Mouse (Mus musculus) c-Kit-negative CD71-positive TER-119-positive erythroid progenitor cells, embryonic 14.5 days (primary cell): ENCODE measurements around the gene Pla2g2d.
"Not testable (repeated sequence)": the region's sequence is repeated elsewhere in the genome, so short reads cannot be mapped to it uniquely, and the experiment has no call there.

Experiments
- DNase-seq: peaks from one replicate; pipeline ENCODE4 v3.0.0-alpha.2; 2013; ENCODE audit warnings: low read depth, low spot score

The Pla2g2d gene

DNA sequence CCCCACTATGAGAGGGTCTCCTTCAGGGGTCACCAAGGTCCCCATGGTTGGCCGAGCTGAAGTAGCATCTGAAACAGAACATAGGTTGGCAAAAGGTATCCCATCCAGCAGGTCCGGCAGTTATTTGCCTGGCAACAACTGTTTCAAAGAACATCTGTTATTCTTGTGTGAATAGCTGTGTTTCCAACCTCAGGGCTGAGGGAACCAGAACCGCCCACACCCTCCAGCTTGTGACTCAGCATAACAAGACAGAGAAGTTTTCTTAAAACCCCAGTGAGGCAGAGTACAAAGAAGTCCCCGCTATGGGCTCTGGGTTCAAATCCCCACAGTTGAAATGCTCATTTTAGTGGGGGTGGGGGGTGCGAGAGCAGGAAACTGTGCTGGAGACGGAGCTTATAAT is 6.6 kb downstream of the Pla2g2d start:
- no peak for DNase-seq

GRCm38 (mm10) chr4:138785721-138786120 is 10.2 kb downstream of the Pla2g2d start:
- DNase-seq: no peak

DNA sequence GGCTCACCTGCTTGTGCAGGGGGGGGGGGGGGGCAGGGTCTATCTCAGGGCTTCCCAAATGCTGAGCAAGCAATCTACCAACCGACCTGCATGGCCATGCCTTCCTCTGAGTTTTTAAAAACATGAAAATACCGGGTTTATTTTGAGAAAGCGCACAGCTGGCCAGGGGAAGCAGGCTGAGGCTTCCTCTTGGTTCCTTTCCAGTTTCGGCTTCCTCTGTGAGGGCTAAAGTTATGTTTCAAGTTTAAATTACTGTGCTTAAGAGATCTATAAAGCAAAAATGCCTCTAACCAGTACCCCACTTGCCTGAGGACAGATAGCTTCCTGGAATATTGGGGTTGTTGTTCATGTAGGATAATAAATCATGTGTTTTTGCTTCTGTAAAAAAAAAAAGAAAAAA is 10.6 kb downstream of the Pla2g2d start:
- DNase-seq: no peak

- DNase-seq: no peak
These were observed 12.8 kb downstream of the Pla2g2d start for GRCm38 (mm10) chr4:138788381-138788780.

DNA sequence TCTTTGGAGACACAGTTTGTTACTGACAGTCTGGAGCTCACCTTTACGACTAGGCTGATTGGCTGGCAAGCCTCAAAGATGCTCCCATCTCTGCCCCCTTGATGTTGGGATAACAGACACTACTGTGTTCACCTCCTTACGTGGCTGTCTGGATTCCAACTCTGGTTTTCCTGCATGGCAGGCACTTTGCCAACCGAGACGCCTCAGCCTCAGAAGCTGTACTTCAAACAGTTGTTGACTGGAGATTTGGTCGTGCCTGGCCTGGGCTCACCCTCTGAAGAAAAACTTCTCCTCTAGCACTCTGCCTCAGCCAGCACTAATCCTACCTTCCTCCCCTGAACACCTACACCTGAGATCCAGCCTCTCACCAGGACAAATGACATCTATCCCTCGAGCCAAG is 15.9 kb downstream of the Pla2g2d start:
- DNase-seq: no peak

DNA sequence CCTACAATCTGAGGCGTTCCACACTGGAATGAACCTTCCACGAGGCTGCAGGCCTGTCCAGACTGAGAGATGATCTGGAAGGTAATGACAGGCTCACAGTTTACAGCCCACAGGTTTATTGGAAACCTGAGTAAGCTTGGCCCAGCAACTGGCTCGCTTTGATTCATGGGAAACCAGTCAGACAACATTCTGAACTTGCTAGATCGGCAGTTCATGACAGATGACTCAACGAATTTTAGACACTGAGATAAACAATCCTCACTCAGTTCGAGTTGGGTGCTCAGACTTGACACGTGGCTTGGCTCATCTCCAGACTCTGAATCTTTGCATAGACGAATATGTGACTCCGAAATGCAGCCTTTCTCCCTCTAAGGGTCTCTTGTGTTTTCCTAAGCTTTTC is 17.1 kb downstream of the Pla2g2d start:
- no peak for DNase-seq

DNA sequence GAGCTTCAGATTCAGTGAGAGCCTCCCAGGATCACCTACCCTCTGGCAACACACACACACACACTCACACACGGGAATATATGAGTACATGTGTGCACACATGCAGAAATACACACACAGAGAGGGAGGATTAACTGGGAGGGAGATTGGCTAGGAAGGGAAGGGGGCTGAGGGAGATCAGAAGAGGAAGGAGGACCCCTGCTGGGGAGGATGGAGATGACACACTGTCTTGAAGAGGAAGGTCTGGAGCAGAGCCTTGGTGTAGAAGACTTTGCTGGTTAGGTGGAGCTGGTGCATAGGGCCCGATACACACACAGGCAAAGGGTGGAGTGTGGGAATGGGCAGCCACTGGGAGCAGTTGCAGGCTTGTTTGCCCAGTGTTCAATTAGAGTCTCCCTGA is 17.7 kb downstream of the Pla2g2d start:
- DNase-seq: no peak

DNA sequence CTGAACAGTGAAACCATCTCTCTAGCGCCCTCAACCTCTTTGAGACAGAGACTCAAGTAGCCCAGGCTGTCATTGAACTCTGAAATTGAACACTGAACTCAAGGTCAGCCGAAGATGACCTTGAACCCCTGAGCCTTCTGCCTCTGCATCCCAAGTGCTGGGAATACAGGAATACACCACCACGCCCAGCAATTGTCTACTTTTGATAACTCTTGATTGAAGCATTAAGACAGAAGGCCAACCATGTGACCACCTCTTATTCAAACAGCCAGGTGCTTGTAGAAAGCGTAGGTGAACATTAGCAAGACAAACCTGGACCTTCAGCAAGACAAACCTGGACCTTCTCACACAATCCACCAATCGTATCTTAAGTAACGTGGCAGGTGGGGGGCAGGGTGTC is 18.8 kb downstream of the Pla2g2d start:
- no peak for DNase-seq

GRCm38 (mm10) chr4:138796513-138797216 is 21.1 kb downstream of the Pla2g2d start:
- DNase-seq: no peak

GRCm38 (mm10) chr4:138797217-138797570 is 21.7 kb downstream of the Pla2g2d start:
- DNase-seq: no peak

- no peak for DNase-seq
These were observed 24.7 kb downstream of the Pla2g2d start for GRCm38 (mm10) chr4:138800134-138800744.

GRCm38 (mm10) chr4:138801631-138802030 is 26.1 kb downstream of the Pla2g2d start:
- DNase-seq: no peak

DNA sequence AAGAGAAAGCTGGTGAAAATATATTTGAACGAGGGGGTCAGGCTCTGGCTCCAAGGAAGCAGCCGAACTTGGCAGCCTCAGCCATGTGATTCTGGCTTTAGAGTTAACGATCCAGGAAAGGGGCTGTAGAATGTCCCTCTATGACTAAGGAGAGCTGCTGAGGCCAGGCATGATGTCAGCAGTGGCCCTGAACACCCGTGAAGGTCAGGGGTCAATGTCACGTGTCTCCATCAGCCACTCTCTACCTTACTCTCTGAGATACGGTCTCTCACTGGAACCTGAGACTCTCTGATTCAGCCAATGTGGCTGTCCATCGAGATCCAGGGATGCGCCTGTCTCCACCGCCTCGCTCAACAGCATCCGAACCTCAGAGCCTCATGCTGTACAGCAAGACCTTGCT is 27.4 kb downstream of the Pla2g2d start:
- DNase-seq: no peak

DNA sequence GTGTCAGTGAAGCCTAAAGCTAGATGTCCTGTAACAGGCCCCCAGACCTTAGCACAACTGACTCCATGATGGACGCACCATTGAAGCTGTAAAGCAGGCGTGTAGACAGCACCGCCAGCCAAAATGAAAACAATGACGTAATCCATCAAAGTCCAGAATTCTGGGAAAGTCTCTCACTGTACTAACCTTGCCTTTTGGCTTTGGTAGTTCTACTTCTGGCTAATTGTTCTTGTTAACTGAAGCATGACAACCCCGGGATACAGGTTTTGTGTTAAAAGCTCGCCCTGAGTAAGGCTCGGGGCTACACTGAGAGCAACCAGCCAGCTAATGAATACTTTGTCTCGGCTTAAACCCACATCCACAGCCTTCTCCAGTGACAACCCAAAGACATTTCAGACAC is 29.7 kb downstream of the Pla2g2d start:
- no peak for DNase-seq

GRCm38 (mm10) chr4:138806160-138806559 is 30.6 kb downstream of the Pla2g2d start:
- no peak for DNase-seq

DNA sequence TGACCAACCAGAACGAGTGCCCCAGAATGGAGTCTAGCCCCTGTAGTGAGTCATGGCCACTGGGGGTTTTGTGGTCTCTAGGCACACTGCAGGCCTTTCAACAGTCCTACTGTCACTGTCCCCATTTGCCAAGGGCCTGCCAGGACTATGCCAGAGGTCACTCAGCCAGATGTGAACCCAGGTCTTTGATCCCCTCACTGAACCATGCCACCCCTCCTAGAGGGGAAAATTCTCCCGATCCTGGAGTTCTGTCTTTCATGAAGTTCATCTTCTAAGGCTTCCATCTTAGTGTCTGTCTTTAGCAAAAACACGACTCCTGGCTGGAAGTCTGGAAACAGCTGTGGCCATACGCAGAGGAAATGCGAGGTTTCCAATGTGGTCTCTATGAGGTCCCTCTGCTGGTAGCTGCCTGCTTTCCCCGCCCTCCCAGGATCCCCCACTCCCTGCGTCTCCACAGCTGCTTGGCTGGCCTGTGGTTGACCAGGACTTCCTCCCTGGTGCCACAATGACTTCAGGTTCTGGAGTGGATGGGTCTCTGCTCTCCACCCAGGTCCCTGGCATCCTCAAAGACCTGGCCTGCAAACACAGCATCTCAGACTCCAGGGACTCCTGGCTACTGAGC is 31.5 kb downstream of the Pla2g2d start:
- no peak for DNase-seq

GRCm38 (mm10) chr4:138816166-138816565 is 40.6 kb downstream of the Pla2g2d start:
- no peak for DNase-seq

DNA sequence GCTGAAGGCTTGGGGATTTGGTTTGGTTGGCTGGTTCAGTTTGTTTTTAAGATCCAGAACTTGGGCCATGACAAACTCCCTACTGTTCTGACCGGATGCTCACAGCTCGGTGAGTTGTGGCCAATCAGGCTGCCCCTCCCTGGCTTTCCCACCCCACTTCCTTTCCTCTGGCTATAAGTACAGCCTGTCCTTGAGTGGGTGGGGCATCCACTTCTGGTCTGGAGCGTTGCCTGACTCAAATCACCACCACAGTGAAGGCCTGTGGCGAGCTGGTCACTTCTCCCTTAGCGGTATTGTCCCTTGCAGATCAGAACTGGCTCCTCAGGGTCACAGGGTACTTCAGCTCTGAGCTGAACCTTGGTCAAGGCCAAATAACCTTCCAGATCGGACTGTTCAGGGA is 42.2 kb downstream of the Pla2g2d start:
- DNase-seq: no peak

DNA sequence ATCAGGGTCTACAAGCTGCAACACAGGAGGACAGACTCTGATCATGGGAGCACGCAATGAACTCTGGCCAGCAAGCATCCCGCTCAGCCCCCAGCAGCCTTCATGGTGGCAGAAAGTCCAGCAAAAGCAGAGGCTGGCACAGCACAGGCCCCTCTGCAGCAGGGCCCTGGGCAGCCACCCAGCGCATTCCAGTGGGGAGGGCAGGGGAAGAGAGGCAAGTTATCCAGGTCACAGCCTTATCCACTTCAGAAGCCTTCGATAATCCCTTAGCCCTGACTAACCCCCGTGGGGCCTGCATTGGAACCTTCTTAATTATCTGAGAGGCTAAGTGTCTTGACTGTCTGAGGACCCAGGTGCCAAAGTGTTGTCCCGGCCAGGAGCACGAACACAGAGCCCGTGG is 43.6 kb downstream of the Pla2g2d start:
- DNase-seq: no peak

DNA sequence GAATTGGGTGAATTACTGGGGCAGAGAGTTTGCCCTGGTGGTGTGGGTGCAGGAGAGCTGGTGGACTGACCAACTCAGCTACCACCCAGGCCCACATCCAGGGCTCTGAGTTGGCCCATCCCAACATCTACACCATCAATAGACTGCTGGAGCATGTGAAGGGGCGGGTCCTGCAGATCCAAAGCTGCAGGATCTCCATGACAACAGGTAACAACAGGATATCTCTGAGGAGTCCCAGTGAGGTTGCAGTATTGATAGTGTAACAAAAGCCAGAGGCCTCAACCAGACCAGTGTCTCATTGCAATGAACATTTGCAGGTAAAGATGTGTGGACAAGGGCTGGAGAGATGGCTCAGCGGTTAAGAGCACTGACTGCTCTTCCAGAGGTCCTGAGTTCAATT is 45.5 kb downstream of the Pla2g2d start:
- no peak for DNase-seq

- not testable (repeated sequence) for DNase-seq
These were observed 48.6 kb downstream of the Pla2g2d start for GRCm38 (mm10) chr4:138824161-138824560.

- no peak for DNase-seq
These were observed 49.1 kb downstream of the Pla2g2d start for GRCm38 (mm10) chr4:138824660-138825059.
